Mouse (Mus musculus) lung, embryonic 15.5 days (tissue): Measurements from ENCODE around the gene Gnaq. TPM values are rescaled to one million over a fixed set of nuclear protein-coding genes. Genes with fewer than 3 reads are reported as not detected.
"Not testable (repeated sequence)": the region's sequence is repeated elsewhere in the genome, so short reads cannot be mapped to it uniquely, and the experiment has no call there.

Source experiments
- ATAC-seq: fragments of 200-750 bp; cut with Nextera tagmentation; 2 replicates; pipeline ENCODE4 v1.8.0; 2017; ENCODE audit warnings: moderate number of reproducible peaks, borderline replicate concordance; ENCODE audit not compliant: low FRiP score, low TSS enrichment; ENCODE audit errors: extremely low read depth
- H3K27ac ChIP-seq: fragments of 300-500 bp; sonication (generic); 2 replicates; pipeline ENCODE4 v1.5.1; 2015; ENCODE audit warnings: moderate library complexity, mild to moderate bottlenecking, inconsistent platforms
- H3K27me3 ChIP-seq: fragments of 300-500 bp; sonication (generic); 2 replicates; pipeline ENCODE4 v1.6.1; 2015; ENCODE audit warnings: inconsistent platforms
- H3K36me3 ChIP-seq: fragments of 300-500 bp; sonication (generic); 2 replicates; pipeline ENCODE4 v1.6.1; 2015; ENCODE audit warnings: inconsistent platforms
- H3K4me1 ChIP-seq: fragments of 300-500 bp; sonication (generic); 2 replicates; pipeline ENCODE4 v1.6.1; 2015; ENCODE audit warnings: inconsistent platforms
- H3K4me2 ChIP-seq: fragments of 300-500 bp; sonication (generic); 2 replicates; pipeline ENCODE4 v1.6.1; 2015; ENCODE audit warnings: inconsistent platforms, mild to moderate bottlenecking, moderate library complexity
- H3K4me3 ChIP-seq: fragments of 300-500 bp; sonication (generic); 2 replicates; pipeline ENCODE4 v1.5.1; 2015; ENCODE audit warnings: mild to moderate bottlenecking, inconsistent platforms
- H3K9ac ChIP-seq: fragments of 300-500 bp; sonication (generic); 2 replicates; pipeline ENCODE4 v1.6.1; 2015; ENCODE audit warnings: inconsistent platforms
- H3K9me3 ChIP-seq: fragments of 300-500 bp; sonication (generic); 2 replicates; pipeline ENCODE4 v1.6.1; 2016; ENCODE audit warnings: inconsistent platforms
- WGBS: fragments of 180-500 bp; shearing (Covaris S2); methylation state at CpG from one replicate; pipeline ENCODE4 v1.1.7; 2015; 5-methylcytosine and 5-hydroxymethylcytosine counted together
- polyA plus RNA-seq: library from polyadenylated mRNA; unstranded; fragments of >200 nt; fragmentation: Nextera tagmentation; extraction: Ambion mirVana; gene quantifications from 2 replicates; pipeline ENCODE4 v1.2.1, GENCODE M21; 2015

The Gnaq gene
- 30.6 and 34.3 TPM in 2 replicates for polyA plus RNA-seq

GRCm38 (mm10) chr19:16132791-16132864 is at the start of gene Gnaq:
Gene Gnaq, plus strand, starts transcription at chr19:16132831.
- peak within 1 kb of the TSS; percentile 99 for H3K9ac ChIP-seq
- peak within 1 kb of the TSS; percentile 96 for H3K27ac ChIP-seq
- under 1% methylated on average over 14 of the region's 14 CpGs for whole genome bisulfite sequencing
- peak within 1 kb of the TSS; percentile 97 for H3K4me3 ChIP-seq
- H3K36me3 ChIP-seq = no peaks in the 10 kb centered on the region
- ATAC-seq = no peak
- H3K4me2 ChIP-seq = peak within 1 kb of the TSS; percentile 70
- no peaks in the 10 kb centered on the region for H3K9me3 ChIP-seq
- H3K4me1 ChIP-seq = peaks cover 43% of the 10 kb centered on the region
- no peaks in the 10 kb centered on the region for H3K27me3 ChIP-seq

- not testable (repeated sequence) for H3K4me1 ChIP-seq, H3K27ac ChIP-seq, ATAC-seq, H3K27me3 ChIP-seq, H3K9me3 ChIP-seq, H3K36me3 ChIP-seq, H3K4me3 ChIP-seq, H3K4me2 ChIP-seq, H3K9ac ChIP-seq
- WGBS = 92% methylated on average over 21 of the region's 21 CpGs
Measured at GRCm38 (mm10) chr19:16083981-16084630, 48.5 kb upstream of the Gnaq start.

- Histone ChIP-seq H3K36me3 (no peaks in the 10 kb centered on the region), H3K27ac (no peak overlapping the region), H3K9ac (no peak overlapping the region), H3K4me3 (no peak overlapping the region), H3K27me3 (no peaks in the 10 kb centered on the region), H3K9me3 (no peaks in the 10 kb centered on the region), H3K4me2 (no peak overlapping the region), H3K4me1 (no peaks in the 10 kb centered on the region)
- no peak for ATAC-seq
- WGBS = 72% methylated on average over 4 of the region's 4 CpGs
Measured at GRCm38 (mm10) chr19:16085248-16085647, 47.4 kb upstream of the Gnaq start.

- Histone ChIP-seq H3K27me3 (no peaks in the 10 kb centered on the region), H3K4me3 (no peak overlapping the region), H3K9me3 (no peaks in the 10 kb centered on the region), H3K4me1 (no peaks in the 10 kb centered on the region), H3K4me2 (no peak overlapping the region), H3K36me3 (no peaks in the 10 kb centered on the region), H3K27ac (no peak overlapping the region), H3K9ac (no peak overlapping the region)
- no peak for ATAC-seq
Measured at GRCm38 (mm10) chr19:16086154-16086553, 46.5 kb upstream of the Gnaq start.

- Histone ChIP-seq H3K4me3 (no peak overlapping the region), H3K9me3 (no peaks in the 10 kb centered on the region), H3K9ac (no peak overlapping the region), H3K4me1 (no peaks in the 10 kb centered on the region), H3K27me3 (no peaks in the 10 kb centered on the region), H3K36me3 (no peaks in the 10 kb centered on the region), H3K4me2 (no peak overlapping the region), H3K27ac (no peak overlapping the region)
- ATAC-seq = no peak
Measured at GRCm38 (mm10) chr19:16086581-16086980, 46.0 kb upstream of the Gnaq start.

GRCm38 (mm10) chr19:16087391-16087790 is 45.2 kb upstream of the Gnaq start:
- Histone ChIP-seq H3K9me3 (no peaks in the 10 kb centered on the region), H3K9ac (no peak overlapping the region), H3K27me3 (no peaks in the 10 kb centered on the region), H3K4me2 (no peak overlapping the region), H3K36me3 (no peaks in the 10 kb centered on the region), H3K4me1 (no peaks in the 10 kb centered on the region), H3K4me3 (no peak overlapping the region), H3K27ac (no peak overlapping the region)
- ATAC-seq = no peak

GRCm38 (mm10) chr19:16093616-16094015 is 39.0 kb upstream of the Gnaq start:
- Histone ChIP-seq H3K4me1 (no peaks in the 10 kb centered on the region), H3K4me3 (no peak overlapping the region), H3K4me2 (no peak overlapping the region), H3K27me3 (no peaks in the 10 kb centered on the region), H3K9me3 (0 out of 2 replicates have a peak, but pooled peaks cover 2% of the 10 kb centered on the region), H3K27ac (no peak overlapping the region), H3K36me3 (no peaks in the 10 kb centered on the region), H3K9ac (no peak overlapping the region)
- no peak for ATAC-seq
- 59% methylated on average over 4 of the region's 4 CpGs for WGBS

- ATAC-seq = no peak
- no peaks in the 10 kb centered on the region for H3K36me3 ChIP-seq
- peaks cover 8% of the 10 kb centered on the region; the same call in 1 of the 2 replicates for H3K4me1 ChIP-seq
- H3K9me3 ChIP-seq = no peaks in the 10 kb centered on the region
- WGBS = 67% methylated on average over 3 of the region's 3 CpGs
- H3K27me3 ChIP-seq = no peaks in the 10 kb centered on the region
- no peak overlapping the region for H3K27ac ChIP-seq
- H3K4me3 ChIP-seq = no peak overlapping the region
- no peak overlapping the region for H3K9ac ChIP-seq
- H3K4me2 ChIP-seq = no peak overlapping the region
Measured at GRCm38 (mm10) chr19:16109901-16110300, 22.7 kb upstream of the Gnaq start.

- no peak overlapping the region for H3K27ac ChIP-seq
- 60% methylated on average over 3 of the region's 3 CpGs for WGBS
Measured at GRCm38 (mm10) chr19:16110670-16111069, 22.0 kb upstream of the Gnaq start.

GRCm38 (mm10) chr19:16113295-16113694 is 19.3 kb upstream of the Gnaq start:
- peak; percentile 81 for ATAC-seq
- Histone ChIP-seq H3K4me3 (no peak overlapping the region), H3K4me1 (peaks cover 8% of the 10 kb centered on the region; the same call in 1 of the 2 replicates), H3K36me3 (no peaks in the 10 kb centered on the region), H3K9me3 (no peaks in the 10 kb centered on the region), H3K27ac (0 out of 2 replicates have a peak overlapping the region, but pooled peaks have one; percentile 22), H3K27me3 (no peaks in the 10 kb centered on the region), H3K4me2 (no peak overlapping the region), H3K9ac (no peak overlapping the region)
- 22% methylated on average over 1 of the region's 1 CpGs for WGBS

More at GRCm38 (mm10) chr19:16110670-16111069, 22.0 kb upstream of the Gnaq start:
- Histone ChIP-seq H3K9me3 (no peaks in the 10 kb centered on the region), H3K36me3 (no peaks in the 10 kb centered on the region), H3K4me2 (no peak overlapping the region), H3K9ac (no peak overlapping the region), H3K27me3 (no peaks in the 10 kb centered on the region), H3K4me3 (no peak overlapping the region), H3K4me1 (peaks cover 8% of the 10 kb centered on the region; the same call in 1 of the 2 replicates)
- no peak for ATAC-seq

GRCm38 (mm10) chr19:16118421-16118820 is 14.2 kb upstream of the Gnaq start:
- H3K9me3 ChIP-seq = no peaks in the 10 kb centered on the region
- peaks cover 8% of the 10 kb centered on the region; the same call in 1 of the 2 replicates for H3K4me1 ChIP-seq
- ATAC-seq = no peak
- H3K27me3 ChIP-seq = no peaks in the 10 kb centered on the region
- no peak overlapping the region for H3K4me2 ChIP-seq
- no peaks in the 10 kb centered on the region for H3K36me3 ChIP-seq
- 78% methylated on average over 4 of the region's 4 CpGs for WGBS
- no peak overlapping the region for H3K27ac ChIP-seq
- H3K9ac ChIP-seq = no peak overlapping the region
- no peak overlapping the region for H3K4me3 ChIP-seq

GRCm38 (mm10) chr19:16121301-16121700 is 11.3 kb upstream of the Gnaq start:
- Histone ChIP-seq H3K4me1 (peaks cover 3% of the 10 kb centered on the region; the same call in 1 of the 2 replicates), H3K9me3 (no peaks in the 10 kb centered on the region), H3K4me3 (no peak overlapping the region), H3K9ac (no peak overlapping the region), H3K36me3 (no peaks in the 10 kb centered on the region), H3K27me3 (no peaks in the 10 kb centered on the region), H3K4me2 (no peak overlapping the region), H3K27ac (no peak overlapping the region)
- ATAC-seq = no peak
- WGBS = 8% methylated on average over 2 of the region's 2 CpGs

- peaks cover 16% of the 10 kb centered on the region for H3K4me1 ChIP-seq
- no peak overlapping the region for H3K27ac ChIP-seq
- ATAC-seq = no peak
- H3K9ac ChIP-seq = no peak overlapping the region
- WGBS = 43% methylated on average over 5 of the region's 5 CpGs
- no peak overlapping the region for H3K4me3 ChIP-seq
- no peak overlapping the region for H3K4me2 ChIP-seq
- H3K36me3 ChIP-seq = no peaks in the 10 kb centered on the region
- H3K9me3 ChIP-seq = no peaks in the 10 kb centered on the region
- H3K27me3 ChIP-seq = no peaks in the 10 kb centered on the region
Measured at GRCm38 (mm10) chr19:16128715-16129114, 3.9 kb upstream of the Gnaq start.
